Mouse (Mus musculus) adrenal gland, adult (tissue): Measurements from ENCODE around the gene Git1.
"Not testable (repeated sequence)": the region's sequence is repeated elsewhere in the genome, so short reads cannot be mapped to it uniquely, and the experiment has no call there.

Source experiments
- DNase-seq, 2 experiments: peaks; one replicate each; pipeline ENCODE4 v3.0.0; 2022 to 2023; ENCODE audit warnings: low spot score in 1 of 2; ENCODE audit not compliant: inconsistent age in 2 of 2

Gene Git1

DNA sequence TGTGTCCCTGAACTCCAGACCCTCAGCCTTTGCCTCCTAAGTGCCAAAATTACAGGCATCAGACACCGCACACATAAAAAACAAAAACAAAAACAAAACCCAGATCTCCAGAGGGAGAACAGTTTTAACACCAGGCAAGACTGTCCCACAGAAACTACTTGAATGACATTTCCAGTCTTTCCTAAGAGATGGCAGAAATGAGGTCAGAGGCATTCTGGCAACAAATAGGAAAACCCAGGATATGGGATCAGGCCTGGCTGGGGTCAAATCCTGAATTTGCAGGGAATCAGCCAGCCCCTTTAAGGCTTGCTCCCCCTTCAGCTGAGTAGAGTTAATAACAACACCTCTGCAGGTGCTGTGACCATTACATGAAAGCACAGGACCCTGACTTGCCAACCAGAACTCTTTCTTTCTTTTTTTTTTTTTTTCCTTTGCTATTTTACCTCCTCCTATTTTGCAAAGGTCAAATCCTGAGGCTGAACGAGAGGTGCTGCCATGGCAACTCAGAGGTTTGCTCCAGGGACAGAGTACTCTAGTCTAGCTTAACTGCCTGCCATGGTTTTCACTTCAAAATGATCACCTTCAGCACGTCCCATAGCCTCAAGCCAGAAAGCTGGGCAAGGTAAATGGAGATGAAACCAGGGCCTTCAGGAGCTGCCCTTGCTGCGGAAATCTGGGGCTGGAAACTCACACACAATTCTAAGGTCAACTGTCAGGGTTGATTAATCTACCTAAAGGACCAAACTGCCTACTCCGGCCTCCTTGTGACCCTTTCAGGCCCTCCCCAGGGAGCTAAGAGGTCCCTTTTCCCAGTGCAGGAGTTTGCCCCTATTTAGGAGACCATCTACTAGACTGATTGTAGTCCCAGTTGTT lies 23.4 kb downstream of the Git1 start:
- DNase-seq: peak; percentile 35 to 75

DNA sequence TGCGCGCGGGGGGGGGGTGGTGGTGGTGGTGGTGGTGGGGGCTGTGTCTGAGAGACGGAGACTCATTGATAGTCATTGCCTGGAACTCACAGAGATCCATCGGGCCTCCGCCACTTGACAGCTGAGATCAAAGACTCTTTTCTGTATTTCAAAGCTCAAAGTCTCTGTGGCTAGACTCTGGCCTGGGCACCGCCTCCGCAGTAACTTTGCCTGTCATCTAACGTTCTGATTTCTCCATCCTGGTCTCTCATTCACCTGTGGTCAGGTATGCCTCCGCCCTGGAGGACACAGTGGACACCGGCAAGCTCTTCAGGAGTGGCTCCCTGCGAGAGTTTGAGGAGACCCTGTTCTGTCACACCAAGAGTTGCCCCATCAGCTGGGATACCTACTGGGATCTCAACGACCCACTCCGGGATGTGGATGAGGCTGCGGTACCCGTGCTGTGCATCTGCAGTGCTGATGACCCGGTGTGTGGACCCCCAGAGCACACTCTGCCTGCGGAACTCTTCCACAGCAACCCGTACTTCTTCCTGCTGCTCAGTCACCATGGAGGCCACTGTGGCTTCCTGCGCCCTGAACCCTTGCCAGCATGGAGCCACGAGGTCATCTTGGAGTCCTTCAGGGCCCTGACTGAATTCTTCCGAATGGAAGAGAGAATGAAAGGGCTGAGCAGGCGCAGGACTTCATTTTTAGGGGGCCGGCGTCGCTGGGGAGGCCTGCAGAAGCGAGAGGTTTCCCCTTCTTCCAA lies 24.9 kb downstream of the Git1 start:
- peak; percentile 52 to 81 for DNase-seq

DNA sequence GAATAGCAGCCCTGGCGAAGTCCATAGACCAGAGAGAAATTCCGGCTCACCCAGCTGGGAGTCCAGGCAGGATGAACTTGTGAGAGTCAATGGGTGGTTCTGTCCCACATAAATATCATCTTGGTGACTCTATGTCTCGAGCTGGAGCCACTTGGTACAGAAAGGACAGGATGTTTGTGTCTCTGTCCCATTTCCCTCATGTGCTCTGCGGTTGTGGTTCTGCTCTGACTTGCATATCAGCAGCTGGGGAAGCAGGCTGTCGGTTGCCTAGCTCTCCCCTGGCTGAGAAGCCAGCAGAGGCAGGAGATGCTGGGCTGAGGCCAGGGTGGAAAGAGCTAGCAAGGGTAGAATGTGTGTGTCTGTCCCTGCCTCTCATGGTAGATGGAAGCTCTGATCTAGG lies 25.7 kb downstream of the Git1 start, which contains the start of gene Gm10392:
Gene Gm10392, minus strand, starts transcription at position 156 of the 400 bp plus-strand sequence.
- peak; percentile 49 to 58 for DNase-seq

DNA sequence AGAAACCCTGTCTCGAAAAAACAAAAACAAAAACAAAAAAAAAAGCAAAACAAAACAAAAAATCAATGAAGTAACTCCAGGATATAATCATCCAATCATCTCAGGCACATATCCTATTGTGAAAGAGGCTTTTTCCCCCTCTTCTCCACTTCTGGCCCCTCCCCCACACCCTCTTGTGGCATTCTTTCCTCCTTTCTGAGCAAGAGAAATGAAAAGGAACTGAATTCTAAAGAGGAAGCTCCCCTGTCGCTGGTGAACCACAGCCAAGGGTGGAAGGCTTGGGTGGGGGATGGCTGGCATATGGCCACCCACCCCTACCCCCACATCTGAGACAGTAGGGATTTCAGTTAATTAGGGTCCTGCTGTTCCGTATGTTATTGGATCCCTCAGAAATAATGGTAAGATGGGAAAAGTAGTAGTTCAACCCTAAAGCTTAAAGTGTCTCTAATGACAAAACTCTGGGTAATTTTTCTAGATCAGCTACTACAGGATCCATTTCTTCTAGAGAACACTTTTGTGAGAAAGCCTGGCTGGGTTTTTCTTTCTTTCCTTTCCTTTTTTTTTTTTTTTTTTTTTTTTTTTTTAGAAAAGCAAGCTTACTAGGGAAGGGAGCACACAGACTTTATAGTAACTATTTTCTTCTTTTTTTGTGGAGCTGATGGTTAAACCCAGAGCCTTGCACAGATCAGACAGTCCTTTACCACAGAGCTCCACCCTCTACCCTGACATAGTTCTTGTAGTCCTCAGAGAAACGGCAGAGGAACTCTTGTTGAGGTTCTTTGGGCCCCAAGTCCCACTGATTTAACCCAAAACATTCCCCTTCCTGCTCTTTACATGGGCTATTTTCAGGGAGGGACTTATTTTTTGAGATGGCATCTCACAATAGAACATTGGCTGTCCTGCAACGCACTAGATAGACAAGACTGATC lies 27.5 kb downstream of the Git1 start:
- peak; percentile 24 to 56 for DNase-seq

DNA sequence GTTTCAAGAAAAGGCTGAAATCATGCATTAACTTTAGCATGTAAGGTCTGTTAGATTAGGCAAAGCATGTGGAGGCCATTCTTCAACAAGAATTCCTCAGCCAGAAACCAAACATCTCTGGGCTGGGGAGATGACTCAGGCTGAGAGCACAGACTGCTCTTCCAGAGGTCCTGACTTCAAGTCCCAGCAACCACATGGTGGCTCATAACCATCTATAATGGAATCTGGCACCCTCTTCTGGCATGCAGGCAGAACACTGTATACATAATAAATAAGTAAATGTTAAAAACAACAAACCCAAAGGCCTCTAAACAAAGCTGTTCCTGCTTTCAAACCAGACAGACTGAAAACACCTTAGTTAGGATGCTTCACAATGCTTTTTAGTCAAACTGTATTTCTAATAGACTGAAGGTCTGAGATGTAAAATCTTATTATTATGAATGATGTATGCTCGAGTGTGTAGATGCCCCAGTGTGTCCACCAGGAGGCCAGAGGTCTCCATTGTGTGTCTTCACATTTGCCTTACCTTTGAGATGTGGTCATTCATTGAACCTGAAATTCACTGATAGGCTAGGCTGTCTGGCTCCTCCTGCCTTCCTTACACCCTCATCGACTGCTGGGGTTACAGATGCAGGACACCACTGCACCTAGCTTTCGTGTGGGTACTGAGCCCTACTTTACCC lies 32.6 kb downstream of the Git1 start:
- no peak for DNase-seq

DNA sequence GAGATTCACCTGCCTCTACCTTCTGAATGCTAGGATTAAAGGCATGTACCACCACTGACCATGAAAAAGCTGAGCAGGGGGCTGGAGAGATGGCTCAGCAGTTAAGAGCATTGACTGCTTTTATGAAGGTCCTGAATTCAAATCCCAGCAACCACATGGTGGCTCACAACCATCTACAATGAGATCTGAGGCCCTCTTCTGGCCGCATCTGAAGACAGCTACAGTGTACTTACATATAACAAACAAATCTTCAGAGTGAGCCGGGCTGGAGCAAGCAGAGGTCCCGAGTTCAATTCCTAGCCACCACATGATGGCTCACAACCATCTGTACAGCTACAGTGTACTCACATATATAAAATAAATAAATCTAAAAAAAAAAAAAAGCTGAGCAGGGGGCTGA lies 35.1 kb downstream of the Git1 start:
- DNase-seq: not testable (repeated sequence)

DNA sequence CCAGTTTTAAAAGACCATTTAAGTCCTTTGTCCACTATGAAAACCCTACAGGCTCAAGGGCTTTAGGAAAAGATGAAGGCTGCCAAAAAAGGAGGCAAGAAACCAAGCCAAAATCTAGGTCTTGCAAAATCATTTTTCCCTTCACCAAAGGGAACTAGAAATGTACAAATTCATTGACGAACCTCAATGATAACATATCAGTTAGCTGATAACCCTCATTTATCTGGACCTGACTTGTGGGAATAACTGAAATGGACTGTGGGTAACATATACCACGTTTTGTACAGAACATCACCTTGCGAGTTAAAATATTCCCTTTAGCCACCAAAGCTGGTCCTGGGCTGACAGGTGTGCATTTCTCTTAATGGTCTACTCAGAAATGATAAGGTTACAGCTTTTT lies 36.3 kb downstream of the Git1 start:
- DNase-seq: no peak

DNA sequence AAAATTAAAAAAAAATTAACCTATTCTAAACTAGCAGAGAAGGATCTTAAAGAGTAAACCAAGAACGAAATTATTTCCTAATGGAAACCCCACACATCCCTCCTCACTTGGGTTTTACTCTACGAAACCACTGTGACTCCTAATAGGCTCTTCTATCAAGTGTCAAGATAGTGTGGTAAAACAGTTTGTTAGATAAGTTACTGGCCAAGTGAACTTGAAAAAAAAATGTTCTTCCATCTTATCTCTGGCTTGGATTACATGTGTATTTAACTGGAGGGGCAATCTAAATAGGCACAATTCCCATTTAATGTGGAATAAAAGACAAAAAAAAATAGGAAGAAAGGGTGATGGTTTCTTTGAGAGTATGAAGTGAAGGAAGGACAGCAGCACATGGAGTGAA lies 37.5 kb downstream of the Git1 start:
- DNase-seq: no peak

DNA sequence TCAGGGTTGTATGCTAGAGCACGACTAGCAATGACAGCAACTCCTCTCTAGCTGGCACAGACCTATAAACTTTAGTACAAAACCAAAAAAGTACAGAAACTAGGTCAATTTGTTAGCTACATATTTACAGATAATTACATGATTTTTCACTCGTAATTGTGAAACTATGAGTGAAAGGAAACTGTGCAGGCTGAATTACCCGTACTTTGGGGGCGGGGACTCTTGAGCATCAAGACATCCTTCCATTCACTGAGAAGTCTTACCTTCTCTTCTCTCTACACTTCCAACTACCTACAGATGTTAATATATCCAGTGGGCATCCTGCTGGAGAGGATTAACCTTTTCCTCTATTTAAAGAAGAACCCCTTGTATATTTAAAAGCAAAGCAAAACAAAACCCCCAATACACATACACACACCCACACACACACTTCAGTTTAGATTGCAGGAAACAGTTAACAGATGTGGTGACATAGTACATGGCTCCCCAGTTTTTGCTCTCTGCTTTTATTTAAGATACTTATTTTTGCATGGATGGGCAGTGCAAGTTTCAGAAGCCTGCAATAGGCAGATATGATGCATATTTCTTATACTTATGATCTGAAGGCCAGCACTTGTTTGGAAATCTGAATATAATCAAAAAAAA lies 39.0 kb downstream of the Git1 start:
- DNase-seq: no peak

DNA sequence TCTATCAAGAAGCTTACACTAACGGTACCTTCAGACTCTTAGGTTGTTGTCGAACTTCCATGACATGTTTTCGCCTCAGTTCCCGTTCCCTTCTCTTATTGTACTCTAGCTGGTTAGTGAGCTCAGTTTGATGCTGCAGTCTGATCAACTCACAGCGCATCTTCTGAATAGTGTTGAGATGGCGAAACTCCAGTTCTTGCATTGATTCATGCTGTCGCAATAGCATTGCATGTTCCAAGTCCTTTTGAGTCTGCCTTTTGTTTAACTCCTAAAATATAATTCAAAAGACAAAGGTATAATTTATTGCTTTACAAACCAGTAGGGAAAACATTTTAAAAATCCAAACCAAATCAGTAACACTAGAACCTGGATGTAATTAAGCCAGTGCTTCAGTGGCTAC lies 51.9 kb downstream of the Git1 start:
- peak in 1 of 2 experiments; percentile 45 for DNase-seq
